Mouse (Mus musculus) gastrocnemius, postnatal 36 days (tissue): ENCODE results near the gene Sh3rf1. TPM values are rescaled to one million over a fixed set of nuclear protein-coding genes. Genes with fewer than 3 reads are reported as not detected.

Experiments used
- total RNA-seq, 2 experiments: library from RNA; stranded (reverse); gene quantifications; 2 replicates each; pipeline ENCODE4 v1.2.3; 2021

The Sh3rf1 gene
- total RNA-seq, 2 experiments from 2014 or later, result 1.7 to 2.2 TPM

Other genes with a start within 250 kb of the Sh3rf1 start
- gene Clcn3, start 240.6 kb upstream of the Sh3rf1 start, total RNA-seq, result 10 to 100 TPM; 24.3 to 25.4 TPM
- gene Nek1, start 230.7 kb upstream of the Sh3rf1 start, total RNA-seq, result 1 to 10 TPM; 2.9 to 3.4 TPM